Mouse (Mus musculus) ES-E14 (cell line): Measurements from ENCODE around the gene Tesmin.

Source experiments
- CHD2 ChIP-seq: IDR thresholded peaks from 2 replicates; pipeline ENCODE4 v1.6.1; 2014; ENCODE audit warnings: mild to moderate bottlenecking, low read depth, low read length, inconsistent platforms
- HCFC1 ChIP-seq: IDR thresholded peaks from 2 replicates; pipeline ENCODE4 v1.6.1; 2012; ENCODE audit warnings: low read length, inconsistent platforms, borderline replicate concordance; ENCODE audit not compliant: insufficient read depth
- MAFK ChIP-seq: IDR thresholded peaks from 2 replicates; pipeline ENCODE4 v1.6.1; 2014; ENCODE audit warnings: mild to moderate bottlenecking, low read depth, low read length, inconsistent platforms; ENCODE audit not compliant: insufficient read depth
- ZC3H11A ChIP-seq: IDR thresholded peaks from 2 replicates; pipeline ENCODE4 v1.6.1; 2012; ENCODE audit warnings: low read depth, mild to moderate bottlenecking, inconsistent platforms, low read length, borderline replicate concordance
- ZNF384 ChIP-seq: IDR thresholded peaks from 2 replicates; pipeline ENCODE4 v1.6.1; 2012; ENCODE audit warnings: low read depth, low read length, inconsistent platforms

- TF ChIP-seq HCFC1 (no peak), ZNF384 (no peak), ZC3H11A (no peak), MAFK (no peak), CHD2 (no peak)
These were observed 13.3 kb downstream of the Tesmin start for GRCm38 (mm10) chr19:3401943-3402342.
